Mouse (Mus musculus) kidney, postnatal 0 days (tissue): Measurements from ENCODE around the gene Kntc1. TPM values are rescaled to one million over a fixed set of nuclear protein-coding genes. Genes with fewer than 3 reads are reported as not detected.

Experiments used
- ATAC-seq: fragments of 200-750 bp; cut with Nextera tagmentation; replicated peaks from 2 replicates; pipeline ENCODE4 v1.8.0; 2017; ENCODE audit warnings: low read depth, moderate number of reproducible peaks, moderate TSS enrichment, moderate library complexity; ENCODE audit not compliant: low FRiP score
- DNase-seq: peaks from one replicate; pipeline ENCODE4 v3.0.0-alpha.2; 2016; ENCODE audit warnings: low spot score
- H3K27ac ChIP-seq: fragments of 300-500 bp; sonication (generic); 2 replicates; pipeline ENCODE4 v1.5.1; 2014; ENCODE audit warnings: mild to moderate bottlenecking
- H3K27me3 ChIP-seq: fragments of 300-500 bp; sonication (generic); 2 replicates; pipeline ENCODE4 v1.6.1; 2014; ENCODE audit warnings: low read length, mixed read lengths; ENCODE audit not compliant: insufficient read depth
- H3K36me3 ChIP-seq: fragments of 300-500 bp; sonication (generic); 2 replicates; pipeline ENCODE4 v1.6.1; 2014; ENCODE audit warnings: low read length, mixed read lengths; ENCODE audit not compliant: insufficient read depth
- H3K4me1 ChIP-seq: fragments of 300-500 bp; sonication (generic); replicated peaks from 2 replicates; pipeline ENCODE4 v1.6.1; 2014; ENCODE audit warnings: antibody characterized with exemption, low read length, mixed read lengths; ENCODE audit not compliant: insufficient read depth
- H3K4me2 ChIP-seq: fragments of 300-500 bp; sonication (generic); 2 replicates; pipeline ENCODE4 v1.6.1; 2014; ENCODE audit warnings: mild to moderate bottlenecking, low read length, moderate library complexity, mixed read lengths
- H3K4me3 ChIP-seq: fragments of 300-500 bp; sonication (generic); replicated peaks from 2 replicates; pipeline ENCODE4 v1.5.1; 2014; ENCODE audit warnings: low read depth, low read length
- H3K9ac ChIP-seq: fragments of 300-500 bp; sonication (generic); 2 replicates; pipeline ENCODE4 v1.6.1; 2014; ENCODE audit warnings: low read depth, low read length
- H3K9me3 ChIP-seq: fragments of 300-500 bp; sonication (generic); replicated peaks from 2 replicates; pipeline ENCODE4 v1.6.1; 2016; ENCODE audit warnings: low read length, inconsistent platforms, mixed read lengths
- CTCF ChIP-seq: IDR thresholded peaks from 2 replicates; pipeline ENCODE4 v1.5.1; 2016; ENCODE audit warnings: antibody characterized with exemption, low read depth, mild to moderate bottlenecking, moderate library complexity
- whole genome bisulfite sequencing: fragments of 180-500 bp; shearing (Covaris S2); extraction: QIAGEN DNeasy Blood & Tissue Kit; methylation state at CpG from one replicate; pipeline ENCODE4 v1.1.7; 2014; 5-methylcytosine and 5-hydroxymethylcytosine counted together
- polyA plus RNA-seq: library from polyadenylated mRNA; unstranded; fragments of >200 nt; fragmentation: Nextera tagmentation; extraction: Ambion mirVana; gene quantifications from 2 replicates; pipeline ENCODE4 v1.2.1, GENCODE M21; 2015

The Kntc1 gene
- polyA plus RNA-seq: 9.4 and 10.7 TPM in 2 replicates

- ATAC-seq: peak; percentile 98
- peak; percentile 100 for DNase-seq
- Histone ChIP-seq H3K27ac (peak within 1 kb of the TSS; percentile 99), H3K4me1 (peaks cover 12% of the 10 kb centered on the region), H3K4me3 (peak within 1 kb of the TSS; percentile 65), H3K9me3 (no peaks in the 10 kb centered on the region), H3K27me3 (no peaks in the 10 kb centered on the region), H3K36me3 (peaks cover 5% of the 10 kb centered on the region), H3K4me2 (peak within 1 kb of the TSS; percentile 81), H3K9ac (peak within 1 kb of the TSS; percentile 88)
- peak; percentile 33; the same call in 1 of the 2 replicates for TF ChIP-seq CTCF
- WGBS: under 1% methylated on average over 63 of the region's 63 CpGs
Observed at GRCm38 (mm10) chr5:123749065-123750064, at the start of gene Kntc1, which contains the start of gene Rsrc2. TSS of gene Kntc1 (plus strand) at chr5:123749716. TSS of gene Rsrc2 (minus strand) at chr5:123749414.

GRCm38 (mm10) chr5:123700625-123701024 is 48.9 kb upstream of the Kntc1 start:
- H3K9me3 ChIP-seq: no peaks in the 10 kb centered on the region
- H3K27ac ChIP-seq: no peak overlapping the region
- 48% methylated on average over 11 of the region's 11 CpGs for WGBS
- ATAC-seq (no peak; the same call in 1 of the 2 replicates), DNase-seq (no peak)
- no peak overlapping the region for H3K9ac ChIP-seq
- H3K4me1 ChIP-seq: no peaks in the 10 kb centered on the region
- H3K4me2 ChIP-seq: no peak overlapping the region
- no peak overlapping the region for H3K4me3 ChIP-seq
- H3K27me3 ChIP-seq: no peaks in the 10 kb centered on the region
- TF ChIP-seq CTCF: no peak
- peaks cover 52% of the 10 kb centered on the region for H3K36me3 ChIP-seq

GRCm38 (mm10) chr5:123708598-123708997 is 40.9 kb upstream of the Kntc1 start:
- WGBS: 91% methylated on average over 12 of the region's 12 CpGs
- no peak overlapping the region for H3K4me3 ChIP-seq

GRCm38 (mm10) chr5:123709571-123709970 is 39.9 kb upstream of the Kntc1 start:
- 70% methylated on average over 4 of the region's 4 CpGs for WGBS
- Histone ChIP-seq H3K9me3 (no peaks in the 10 kb centered on the region), H3K9ac (no peak overlapping the region), H3K36me3 (peaks cover 74% of the 10 kb centered on the region), H3K27ac (no peak overlapping the region), H3K27me3 (no peaks in the 10 kb centered on the region), H3K4me1 (no peaks in the 10 kb centered on the region), H3K4me2 (no peak overlapping the region), H3K4me3 (no peak overlapping the region)
- no peak for TF ChIP-seq CTCF
- ATAC-seq: no peak
- DNase-seq: no peak

More at GRCm38 (mm10) chr5:123708598-123708997, 40.9 kb upstream of the Kntc1 start:
- no peaks in the 10 kb centered on the region for H3K27me3 ChIP-seq
- H3K4me2 ChIP-seq: no peak overlapping the region
- H3K4me1 ChIP-seq: no peaks in the 10 kb centered on the region
- no peaks in the 10 kb centered on the region for H3K9me3 ChIP-seq
- no peak overlapping the region for H3K27ac ChIP-seq
- H3K9ac ChIP-seq: no peak overlapping the region
- DNase-seq (no peak), ATAC-seq (no peak)
- TF ChIP-seq CTCF: no peak
- peaks cover 71% of the 10 kb centered on the region for H3K36me3 ChIP-seq

- WGBS: 92% methylated on average over 6 of the region's 6 CpGs
- H3K4me3 ChIP-seq: no peak overlapping the region
Observed at GRCm38 (mm10) chr5:123713782-123714181, 35.7 kb upstream of the Kntc1 start.

GRCm38 (mm10) chr5:123714622-123715021 is 34.9 kb upstream of the Kntc1 start:
- Histone ChIP-seq H3K36me3 (peaks cover 50% of the 10 kb centered on the region), H3K27me3 (no peaks in the 10 kb centered on the region), H3K27ac (no peak overlapping the region), H3K4me1 (peaks cover 7% of the 10 kb centered on the region; the same call in 1 of the 2 replicates), H3K4me2 (no peak overlapping the region), H3K9me3 (no peaks in the 10 kb centered on the region), H3K4me3 (no peak overlapping the region), H3K9ac (no peak overlapping the region)
- DNase-seq (no peak), ATAC-seq (no peak)
- WGBS: 87% methylated on average over 4 of the region's 4 CpGs
- TF ChIP-seq CTCF: no peak

More at GRCm38 (mm10) chr5:123713782-123714181, 35.7 kb upstream of the Kntc1 start:
- Histone ChIP-seq H3K27me3 (no peaks in the 10 kb centered on the region), H3K36me3 (peaks cover 51% of the 10 kb centered on the region), H3K4me1 (peaks cover 7% of the 10 kb centered on the region; the same call in 1 of the 2 replicates), H3K9me3 (no peaks in the 10 kb centered on the region), H3K4me2 (no peak overlapping the region), H3K9ac (no peak overlapping the region), H3K27ac (no peak overlapping the region)
- no peak for TF ChIP-seq CTCF
- ATAC-seq (no peak), DNase-seq (no peak)
